Mouse (Mus musculus): Measurements from ENCODE around the gene Helz. TPM values are rescaled to one million over a fixed set of nuclear protein-coding genes. Genes with fewer than 3 reads are reported as not detected.

The Helz gene
- polyA plus RNA-seq, 1 experiment, result 13.1 TPM

- DNase-seq, result no peak
- WGBS, result 75% methylated on average over 10 of the region's 10 CpGs
- Histone ChIP-seq H3K4me3 (replicated peaks; ENCODE audit: extremely low read depth, low read depth, low read length) (no peak overlapping the region), H3K4me1 (ENCODE audit: control insufficient read depth, insufficient read depth, low read length) (no peaks in the 10 kb centered on the region; the same call in 1 of the 2 replicates)
- no peak for TF ChIP-seq CTCF (IDR thresholded peaks at IDR 0.05; ENCODE audit: insufficient read depth, low read length)
Observed at GRCm38 (mm10) chr11:107675246-107675645, 127.5 kb downstream of the Helz start.

GRCm38 (mm10) chr11:107676207-107676940, 128.6 kb downstream of the Helz start:
- Histone ChIP-seq H3K4me1 (ENCODE audit: control insufficient read depth, insufficient read depth, low read length) (no peaks in the 10 kb centered on the region; the same call in 1 of the 2 replicates), H3K4me3 (replicated peaks; ENCODE audit: extremely low read depth, low read depth, low read length) (no peak overlapping the region)
- TF ChIP-seq POLR2A (IDR thresholded peaks at IDR 0.05; ENCODE audit: borderline replicate concordance, extremely low read depth, low read depth, low read length), result no peak
- no peak for TF ChIP-seq CTCF (IDR thresholded peaks at IDR 0.05; ENCODE audit: insufficient read depth, low read length)
- no peak for DNase-seq
- 54% methylated on average over 17 of the region's 17 CpGs for WGBS

GRCm38 (mm10) chr11:107682694-107683355, 135.1 kb downstream of the Helz start:
- H3K4me3 ChIP-seq (replicated peaks; ENCODE audit: extremely low read depth, low read depth, low read length), result no peak overlapping the region
- no peak for DNase-seq
- TF ChIP-seq CTCF (IDR thresholded peaks at IDR 0.05; ENCODE audit: insufficient read depth, low read length) (no peak), POLR2A (IDR thresholded peaks at IDR 0.05; ENCODE audit: borderline replicate concordance, extremely low read depth, low read depth, low read length) (no peak)
- H3K4me1 ChIP-seq (ENCODE audit: control insufficient read depth, insufficient read depth, low read length), result no peaks in the 10 kb centered on the region
- WGBS, result 85% methylated on average over 9 of the region's 9 CpGs

- WGBS, result 82% methylated on average over 19 of the region's 19 CpGs
- no peak for TF ChIP-seq POLR2A (IDR thresholded peaks at IDR 0.05; ENCODE audit: borderline replicate concordance, extremely low read depth, low read depth, low read length)
- TF ChIP-seq CTCF (IDR thresholded peaks at IDR 0.05; ENCODE audit: insufficient read depth, low read length), result no peak
- DNase-seq, result no peak
- no peaks in the 10 kb centered on the region for H3K4me1 ChIP-seq (ENCODE audit: control insufficient read depth, insufficient read depth, low read length)
- no peak overlapping the region for H3K4me3 ChIP-seq (replicated peaks; ENCODE audit: extremely low read depth, low read depth, low read length)
Observed at GRCm38 (mm10) chr11:107683544-107684465, 136.1 kb downstream of the Helz start.

DNA sequence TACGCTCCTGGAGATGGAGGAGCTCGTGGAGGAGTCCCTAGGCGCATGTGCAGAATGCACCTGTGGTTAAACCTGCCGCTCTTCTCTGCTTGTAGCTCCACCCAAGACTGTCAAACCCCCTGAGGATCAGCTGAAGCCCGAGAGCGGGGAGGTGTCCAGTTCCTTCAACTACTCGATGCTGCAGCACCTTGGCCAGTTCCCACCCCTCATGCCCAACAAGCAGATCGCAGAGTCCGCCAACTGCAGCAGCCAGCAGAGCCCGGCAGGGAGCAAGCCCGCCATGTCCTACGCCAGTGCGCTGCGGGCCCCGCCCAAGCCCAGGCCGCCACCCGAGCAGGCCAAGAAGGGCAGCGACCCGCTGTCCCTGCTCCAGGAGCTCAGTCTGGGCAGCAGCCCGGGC, 138.6 kb downstream of the Helz start:
- no peaks in the 10 kb centered on the region for H3K4me1 ChIP-seq (ENCODE audit: control insufficient read depth, insufficient read depth, low read length)
- TF ChIP-seq POLR2A (IDR thresholded peaks at IDR 0.05; ENCODE audit: borderline replicate concordance, extremely low read depth, low read depth, low read length), result no peak
- TF ChIP-seq CTCF (IDR thresholded peaks at IDR 0.05; ENCODE audit: insufficient read depth, low read length), result no peak
- H3K4me3 ChIP-seq (replicated peaks; ENCODE audit: extremely low read depth, low read depth, low read length), result no peak overlapping the region
- no peak for DNase-seq
- 91% methylated on average over 20 of the region's 20 CpGs for WGBS

GRCm38 (mm10) chr11:107688480-107688879, 140.8 kb downstream of the Helz start:
- Histone ChIP-seq H3K4me1 (ENCODE audit: control insufficient read depth, insufficient read depth, low read length) (no peaks in the 10 kb centered on the region), H3K4me3 (replicated peaks; ENCODE audit: extremely low read depth, low read depth, low read length) (no peak overlapping the region)
- DNase-seq, result no peak
- TF ChIP-seq POLR2A (IDR thresholded peaks at IDR 0.05; ENCODE audit: borderline replicate concordance, extremely low read depth, low read depth, low read length), result no peak
- TF ChIP-seq CTCF (IDR thresholded peaks at IDR 0.05; ENCODE audit: insufficient read depth, low read length), result no peak
- WGBS, result 99% methylated on average over 10 of the region's 10 CpGs

DNA sequence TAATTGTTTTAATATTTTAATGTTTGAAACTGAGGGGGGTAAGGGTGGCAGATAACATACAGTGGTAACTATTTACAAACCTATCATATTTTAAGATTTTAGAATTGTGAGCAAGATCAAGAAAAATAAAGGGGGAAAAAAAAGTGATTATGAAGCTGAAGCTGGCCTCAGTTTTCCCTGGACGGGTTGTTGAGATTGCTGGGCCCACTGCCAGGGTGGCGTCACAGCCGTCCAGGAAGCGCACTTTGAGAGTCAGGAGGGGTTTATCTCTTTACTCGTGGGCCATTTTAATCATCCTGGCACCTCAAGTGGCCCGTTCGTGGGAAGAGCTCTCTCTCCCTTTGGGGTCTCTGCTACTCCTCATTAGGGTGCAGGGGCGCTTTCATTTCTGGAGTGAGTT, 143.8 kb downstream of the Helz start:
- WGBS, result 41% methylated on average over 8 of the region's 8 CpGs
- DNase-seq, result no peak

GRCm38 (mm10) chr11:107693338-107693737, 145.6 kb downstream of the Helz start:
- DNase-seq, result no peak
- H3K4me1 ChIP-seq (ENCODE audit: control insufficient read depth, insufficient read depth, low read length), result no peaks in the 10 kb centered on the region
- H3K4me3 ChIP-seq (replicated peaks; ENCODE audit: extremely low read depth, low read depth, low read length), result no peak overlapping the region
- WGBS, result 68% methylated on average over 6 of the region's 6 CpGs
- TF ChIP-seq CTCF (IDR thresholded peaks at IDR 0.05; ENCODE audit: insufficient read depth, low read length) (no peak), POLR2A (IDR thresholded peaks at IDR 0.05; ENCODE audit: borderline replicate concordance, extremely low read depth, low read depth, low read length) (no peak)

More for the DNA sequence above, 143.8 kb downstream of the Helz start:
- TF ChIP-seq POLR2A (IDR thresholded peaks at IDR 0.05; ENCODE audit: borderline replicate concordance, extremely low read depth, low read depth, low read length) (no peak), CTCF (IDR thresholded peaks at IDR 0.05; ENCODE audit: insufficient read depth, low read length) (no peak)
- Histone ChIP-seq H3K4me1 (ENCODE audit: control insufficient read depth, insufficient read depth, low read length) (no peaks in the 10 kb centered on the region), H3K4me3 (replicated peaks; ENCODE audit: extremely low read depth, low read depth, low read length) (no peak overlapping the region)

- WGBS, result 84% methylated on average over 4 of the region's 4 CpGs
- 0 out of 2 replicates have a peak, but pooled peaks cover 3% of the 10 kb centered on the region for H3K4me1 ChIP-seq (ENCODE audit: control insufficient read depth, insufficient read depth, low read length)
Observed at GRCm38 (mm10) chr11:107699967-107700366, 152.2 kb downstream of the Helz start.

More at GRCm38 (mm10) chr11:107699967-107700366, 152.2 kb downstream of the Helz start:
- H3K4me3 ChIP-seq (replicated peaks; ENCODE audit: extremely low read depth, low read depth, low read length), result no peak overlapping the region
- DNase-seq, result no peak
- TF ChIP-seq POLR2A (IDR thresholded peaks at IDR 0.05; ENCODE audit: borderline replicate concordance, extremely low read depth, low read depth, low read length) (no peak), CTCF (IDR thresholded peaks at IDR 0.05; ENCODE audit: insufficient read depth, low read length) (no peak)
